Mouse (Mus musculus) stomach, embryonic 14.5 days (tissue): ENCODE data around the gene Aifm3. TPM values are rescaled to one million over a fixed set of nuclear protein-coding genes. Genes with fewer than 3 reads are reported as not detected.
A peak's percentile ranks its signal among the peaks of the same experiment; 100 is the strongest.

ENCODE experiments used
- ATAC-seq: fragments of 200-750 bp; cut with Nextera tagmentation; 2 replicates; pipeline ENCODE4 v1.8.0; 2017; ENCODE audit warnings: low read depth, moderate TSS enrichment; ENCODE audit not compliant: insufficient number of reproducible peaks, insufficient read depth, low FRiP score
- H3K27ac ChIP-seq: fragments of 300-500 bp; sonication (generic); 2 replicates; pipeline ENCODE4 v1.5.1; 2014; ENCODE audit warnings: mild to moderate bottlenecking, low read length, moderate library complexity, mixed read lengths
- H3K27me3 ChIP-seq: fragments of 300-500 bp; sonication (generic); 2 replicates; pipeline ENCODE4 v1.6.1; 2014; ENCODE audit warnings: low read length, control low read depth, mixed read lengths; ENCODE audit not compliant: control insufficient read depth, insufficient read depth
- H3K36me3 ChIP-seq: fragments of 300-500 bp; sonication (generic); 2 replicates; pipeline ENCODE4 v1.6.1; 2014; ENCODE audit warnings: mild to moderate bottlenecking, control low read depth, low read length, moderate library complexity, mixed read lengths; ENCODE audit not compliant: control insufficient read depth, insufficient read depth
- H3K4me1 ChIP-seq: fragments of 300-500 bp; sonication (generic); 2 replicates; pipeline ENCODE4 v1.6.1; 2014; ENCODE audit warnings: low read length, control low read depth, mixed read lengths; ENCODE audit not compliant: control insufficient read depth, insufficient read depth
- H3K4me2 ChIP-seq: fragments of 300-500 bp; sonication (generic); replicated peaks from 2 replicates; pipeline ENCODE4 v1.6.1; 2014; ENCODE audit warnings: low read depth, low read length, control low read depth
- H3K4me3 ChIP-seq: fragments of 300-500 bp; sonication (generic); 2 replicates; pipeline ENCODE4 v1.5.1; 2014; ENCODE audit warnings: low read depth, low read length, control low read depth
- H3K9ac ChIP-seq: fragments of 300-500 bp; sonication (generic); replicated peaks from 2 replicates; pipeline ENCODE4 v1.6.1; 2014; ENCODE audit warnings: low read depth, mild to moderate bottlenecking, control low read depth, low read length, moderate library complexity, mixed read lengths
- H3K9me3 ChIP-seq: fragments of 300-500 bp; sonication (generic); 2 replicates; pipeline ENCODE4 v1.6.1; 2016; ENCODE audit warnings: low read depth, low read length, control low read depth; ENCODE audit not compliant: control insufficient read depth
- WGBS: fragments of 180-500 bp; shearing (Covaris S2); extraction: QIAGEN DNeasy Blood & Tissue Kit; methylation state at CpG from one replicate; pipeline ENCODE4 v1.1.7; 2014; 5-methylcytosine and 5-hydroxymethylcytosine counted together
- polyA plus RNA-seq: library from polyadenylated mRNA; unstranded; fragments of >200 nt; fragmentation: Nextera tagmentation; extraction: Ambion mirVana; gene quantifications from 2 replicates; pipeline ENCODE4 v1.2.1, GENCODE M21; 2014

Aifm3 gene
- polyA plus RNA-seq, 1 experiment from 2014 or later, result 1.7 TPM

DNA sequence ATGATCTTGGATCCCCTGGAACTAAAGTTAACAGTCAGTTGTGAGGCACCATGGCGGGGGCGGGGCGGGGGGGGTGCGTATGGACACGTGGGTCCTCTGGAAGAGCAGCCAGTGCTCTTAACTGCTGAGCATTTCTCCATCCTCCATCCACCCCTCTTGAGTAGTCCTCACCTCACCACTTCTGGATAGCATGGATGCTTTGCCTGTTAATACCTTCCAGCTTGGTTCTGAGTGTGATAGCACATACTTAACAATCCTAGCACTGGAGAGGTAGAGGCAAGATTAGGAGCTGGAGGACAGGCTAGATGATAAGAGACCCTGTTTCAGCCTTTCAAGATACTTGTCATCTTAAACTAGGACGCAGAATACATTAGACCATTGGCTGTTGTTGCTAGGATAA is 16.9 kb upstream of the Aifm3 start:
- no peak overlapping the region for H3K4me2 ChIP-seq
- 81% methylated on average over 6 of the region's 6 CpGs for WGBS
- ATAC-seq, result no peak
- H3K27ac ChIP-seq, result no peak overlapping the region
- no peak overlapping the region for H3K4me3 ChIP-seq
- H3K9ac ChIP-seq, result no peak overlapping the region
- 0 out of 2 replicates have a peak, but pooled peaks cover under 1% of the 10 kb centered on the region for H3K4me1 ChIP-seq
- no peaks in the 10 kb centered on the region for H3K27me3 ChIP-seq
- H3K9me3 ChIP-seq, result no peaks in the 10 kb centered on the region
- peaks cover 20% of the 10 kb centered on the region for H3K36me3 ChIP-seq

DNA sequence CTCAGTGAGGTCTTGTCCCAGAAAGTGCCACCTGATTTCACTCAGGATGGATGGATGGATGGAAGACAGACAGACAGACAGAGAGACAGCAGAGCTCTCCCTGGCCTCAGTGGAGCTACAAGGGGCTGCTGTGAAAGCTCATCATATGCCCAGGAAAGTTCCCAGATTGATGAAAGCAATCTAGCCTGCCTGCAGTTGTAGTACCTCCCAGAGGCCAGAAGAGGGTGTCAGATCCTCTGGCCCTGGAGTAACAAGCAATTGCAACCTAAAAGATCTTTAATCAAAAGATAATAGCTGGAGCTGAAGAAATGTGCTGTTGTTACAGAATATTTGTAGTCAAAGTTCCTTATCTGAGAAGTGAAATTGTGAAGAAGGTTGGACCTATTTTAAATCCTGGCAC is 15.3 kb upstream of the Aifm3 start:
- Histone ChIP-seq H3K4me3 (no peak overlapping the region), H3K4me2 (no peak overlapping the region), H3K9ac (no peak overlapping the region), H3K36me3 (peaks cover 20% of the 10 kb centered on the region), H3K4me1 (no peaks in the 10 kb centered on the region), H3K27me3 (no peaks in the 10 kb centered on the region), H3K9me3 (no peaks in the 10 kb centered on the region), H3K27ac (no peak overlapping the region)
- ATAC-seq, result no peak

DNA sequence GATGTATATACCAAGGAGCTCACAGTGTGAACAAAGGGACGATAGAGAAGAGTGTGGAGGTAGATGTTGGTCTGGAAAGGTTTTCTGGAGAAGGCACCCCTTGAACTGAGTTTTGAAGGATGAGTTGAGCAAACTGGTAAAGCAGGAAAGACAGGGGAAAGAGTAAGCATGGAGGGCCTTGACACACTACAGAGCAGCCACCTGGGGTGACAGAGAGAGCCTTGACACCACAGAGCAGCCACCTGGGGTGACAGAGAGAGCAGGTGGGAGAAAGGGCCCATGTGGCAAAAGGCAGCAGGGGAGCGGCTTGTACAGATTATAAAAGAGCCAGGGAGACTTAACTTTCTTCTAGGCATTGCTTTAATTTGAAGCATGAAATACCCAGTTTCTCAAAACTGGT is 14.7 kb upstream of the Aifm3 start:
- Histone ChIP-seq H3K4me3 (no peak overlapping the region), H3K36me3 (peaks cover 16% of the 10 kb centered on the region)

DNA sequence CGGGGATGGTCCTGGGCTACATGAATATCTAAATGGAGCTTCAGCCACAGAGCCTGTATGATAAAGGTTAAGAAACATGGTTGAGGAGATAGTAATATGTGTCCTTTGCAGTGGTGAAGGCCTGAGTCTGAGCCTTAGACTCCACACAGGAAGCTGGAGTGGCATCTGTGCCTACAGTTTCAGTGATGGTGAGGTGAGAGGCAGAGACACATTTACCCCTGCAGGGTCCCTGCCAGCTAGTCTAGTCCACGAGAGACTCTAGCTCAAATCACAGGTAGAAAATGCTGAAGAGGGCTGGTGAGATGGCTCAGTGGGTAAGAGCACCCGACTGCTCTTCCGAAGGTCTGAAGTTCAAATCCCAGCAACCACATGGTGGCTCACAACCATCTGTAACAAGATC is 14.1 kb upstream of the Aifm3 start:
- no peak overlapping the region for H3K4me3 ChIP-seq
- no peaks in the 10 kb centered on the region for H3K4me1 ChIP-seq
- H3K4me2 ChIP-seq, result no peak overlapping the region
- peaks cover 16% of the 10 kb centered on the region for H3K36me3 ChIP-seq
- no peak overlapping the region for H3K27ac ChIP-seq
- no peaks in the 10 kb centered on the region for H3K9me3 ChIP-seq
- 93% methylated on average over 4 of the region's 4 CpGs for WGBS
- H3K9ac ChIP-seq, result no peak overlapping the region
- H3K27me3 ChIP-seq, result no peaks in the 10 kb centered on the region
- ATAC-seq, result no peak

More for the DNA sequence above, 14.7 kb upstream of the Aifm3 start:
- no peaks in the 10 kb centered on the region for H3K27me3 ChIP-seq
- 62% methylated on average over 2 of the region's 2 CpGs for WGBS
- ATAC-seq, result no peak
- H3K4me2 ChIP-seq, result no peak overlapping the region
- H3K9ac ChIP-seq, result no peak overlapping the region
- no peaks in the 10 kb centered on the region for H3K4me1 ChIP-seq
- H3K27ac ChIP-seq, result no peak overlapping the region
- H3K9me3 ChIP-seq, result no peaks in the 10 kb centered on the region

DNA sequence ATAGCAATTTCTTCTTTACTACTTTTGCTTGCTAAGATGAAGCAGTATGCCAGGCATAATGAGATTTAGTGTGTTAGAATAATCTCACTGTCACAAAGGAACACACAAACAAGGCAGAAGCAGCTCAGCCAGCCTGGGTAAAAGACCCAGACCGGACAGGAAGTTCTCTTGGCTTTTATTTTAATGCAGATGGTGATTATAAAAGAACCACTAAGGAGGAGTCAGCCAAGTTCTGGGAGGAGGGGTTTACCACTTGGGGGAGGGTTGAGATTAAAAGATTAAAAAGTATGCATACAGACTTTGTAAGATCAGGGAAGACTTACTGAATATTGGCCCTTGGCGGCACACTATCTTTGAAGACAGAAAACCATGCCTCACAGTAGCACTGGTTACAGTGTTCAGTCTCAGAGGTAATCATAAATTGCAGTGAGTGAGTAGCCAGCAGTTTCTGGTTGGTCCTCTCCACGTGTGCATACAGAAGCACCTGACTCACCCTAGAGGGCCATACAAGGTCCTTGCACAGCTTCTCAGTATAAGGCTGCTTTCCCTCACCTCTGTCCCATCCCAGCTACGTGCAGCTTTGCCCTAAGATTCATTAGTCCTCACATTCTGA is 11.0 kb upstream of the Aifm3 start:
- no peak overlapping the region for H3K4me2 ChIP-seq
- no peak overlapping the region for H3K4me3 ChIP-seq
- H3K9me3 ChIP-seq, result no peaks in the 10 kb centered on the region
- H3K9ac ChIP-seq, result no peak overlapping the region
- no peak for ATAC-seq
- H3K36me3 ChIP-seq, result peaks cover 13% of the 10 kb centered on the region
- H3K27me3 ChIP-seq, result no peaks in the 10 kb centered on the region
- H3K4me1 ChIP-seq, result no peaks in the 10 kb centered on the region
- H3K27ac ChIP-seq, result no peak overlapping the region
- 79% methylated on average over 4 of the region's 4 CpGs for WGBS

DNA sequence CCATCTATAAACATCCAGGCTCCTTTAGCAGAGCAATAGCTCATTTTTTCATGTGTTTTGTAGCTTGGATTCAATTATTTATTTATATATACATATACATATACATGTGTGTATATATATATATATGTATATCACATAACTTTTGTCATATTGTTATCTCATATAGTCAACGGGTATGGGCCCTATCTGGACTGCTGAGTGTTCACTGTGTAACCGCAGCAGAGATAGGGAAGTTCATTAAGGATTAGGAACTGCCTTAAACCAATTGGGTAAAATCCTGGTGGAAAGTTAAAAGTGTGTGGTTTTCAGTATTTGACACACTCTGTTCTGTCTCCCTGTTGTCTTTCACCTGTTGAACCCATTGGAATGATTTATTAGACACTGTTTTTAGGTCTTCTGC is 7.9 kb upstream of the Aifm3 start:
- no peak for ATAC-seq
- Histone ChIP-seq H3K4me1 (no peaks in the 10 kb centered on the region), H3K36me3 (peaks cover 35% of the 10 kb centered on the region), H3K9ac (no peak overlapping the region), H3K4me2 (no peak overlapping the region), H3K27ac (no peak overlapping the region), H3K4me3 (no peak overlapping the region), H3K27me3 (no peaks in the 10 kb centered on the region), H3K9me3 (no peaks in the 10 kb centered on the region)
- 78% methylated on average over 2 of the region's 2 CpGs for WGBS

DNA sequence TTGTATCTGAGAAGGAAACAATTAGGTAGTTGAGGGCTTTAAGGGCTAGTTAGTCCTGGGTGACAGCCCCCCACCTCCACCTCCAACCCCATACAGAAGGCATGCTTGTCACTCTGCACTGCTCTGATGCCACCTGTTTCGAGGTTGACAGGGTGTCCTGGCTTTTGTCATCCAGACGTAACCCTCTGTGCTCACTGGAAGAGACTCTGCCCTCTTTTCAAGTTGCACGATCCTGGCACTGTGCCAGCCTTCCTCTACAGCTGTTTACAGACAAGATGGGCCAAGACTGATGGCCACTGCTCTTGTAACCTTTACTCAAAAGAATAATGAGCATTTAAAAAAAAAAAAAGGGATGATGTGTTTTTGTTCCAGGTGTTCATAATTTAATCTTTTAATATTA is 2.9 kb upstream of the Aifm3 start:
- peaks cover 41% of the 10 kb centered on the region for H3K36me3 ChIP-seq
- H3K4me3 ChIP-seq, result no peak overlapping the region
- WGBS, result 16% methylated on average over 3 of the region's 3 CpGs
- H3K27ac ChIP-seq, result no peak overlapping the region
- no peaks in the 10 kb centered on the region for H3K4me1 ChIP-seq
- 0 out of 2 replicates have a peak, but pooled peaks cover 2% of the 10 kb centered on the region for H3K27me3 ChIP-seq
- no peak for ATAC-seq
- no peak overlapping the region for H3K9ac ChIP-seq
- H3K9me3 ChIP-seq, result no peaks in the 10 kb centered on the region
- H3K4me2 ChIP-seq, result no peak overlapping the region

DNA sequence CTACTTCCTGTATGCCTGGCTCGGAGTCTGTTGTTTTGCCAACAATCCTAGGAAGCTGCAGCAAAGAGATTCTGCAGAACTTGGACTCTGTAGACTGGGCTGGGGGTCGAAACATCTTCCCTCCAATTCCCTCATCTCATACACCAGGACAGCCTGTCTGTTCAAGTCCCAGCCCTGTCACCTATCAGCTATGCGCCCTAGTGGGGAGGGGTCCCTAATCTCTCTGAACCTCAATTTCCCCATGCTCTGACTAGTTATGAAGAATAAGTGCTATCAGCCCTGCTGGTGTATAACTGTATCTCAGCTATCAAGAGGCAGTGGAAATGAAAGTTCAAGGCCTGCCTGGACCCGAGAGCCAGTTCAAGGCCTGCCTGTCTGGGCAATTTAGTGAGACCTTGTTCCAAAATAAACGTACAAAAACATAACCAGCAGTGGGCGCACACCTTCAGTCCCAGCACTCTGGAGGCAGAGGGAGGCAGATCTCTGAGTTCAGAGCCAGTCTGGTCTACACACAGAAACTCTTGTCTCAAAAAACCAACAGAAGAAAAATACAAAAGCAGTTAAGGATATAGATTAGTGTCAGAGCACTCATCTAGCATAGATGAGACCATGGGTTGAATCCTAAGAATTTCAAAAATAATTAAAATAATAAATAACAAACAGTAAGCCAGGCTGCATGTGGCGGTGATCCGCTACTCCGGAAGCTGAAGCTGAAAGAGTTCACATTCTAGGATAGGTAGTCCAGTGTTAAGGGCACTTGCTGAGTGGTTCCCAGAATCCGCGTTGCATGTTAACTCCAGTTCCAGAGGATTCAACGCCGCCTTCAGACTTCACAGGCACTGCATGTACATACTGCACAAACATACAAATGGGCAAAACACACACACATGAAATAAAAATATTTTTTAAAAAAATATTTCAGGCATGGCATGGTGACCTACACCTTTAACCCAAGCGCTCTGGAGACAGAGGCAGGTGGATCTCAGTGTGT is 638 bp upstream of the Aifm3 start:
- 49% methylated on average over 14 of the region's 14 CpGs for WGBS
- Histone ChIP-seq H3K9ac (no peak overlapping the region), H3K9me3 (no peaks in the 10 kb centered on the region), H3K27ac (no peak overlapping the region), H3K27me3 (0 out of 2 replicates have a peak, but pooled peaks cover 2% of the 10 kb centered on the region), H3K4me2 (peak overlapping the region; percentile 69), H3K4me3 (peak overlapping the region; percentile 31), H3K4me1 (no peaks in the 10 kb centered on the region), H3K36me3 (peaks cover 31% of the 10 kb centered on the region)
- ATAC-seq, result no peak; the same call in 1 of the 2 replicates
